Mouse (Mus musculus): ENCODE results near the gene Iqschfp. TPM values are rescaled to one million over a fixed set of nuclear protein-coding genes. Genes with fewer than 3 reads are reported as not detected.

Gene Iqschfp
- polyA plus RNA-seq, 1 experiment from 2014 or later: not detected

- Histone ChIP-seq H3K27ac (ENCODE audit: low read length) (no peak overlapping the region), H3K9ac (replicated peaks; ENCODE audit: low read depth) (no peak overlapping the region), H3K4me2 (replicated peaks; ENCODE audit: low read depth, low read length) (no peak overlapping the region), H3K36me3 (ENCODE audit: insufficient read depth, low read length) (no peaks in the 10 kb centered on the region), H3K4me3 (ENCODE audit: low read depth, low read length) (no peak overlapping the region), H3K9me3 (ENCODE audit: low read length) (no peaks in the 10 kb centered on the region), H3K27me3 (replicated peaks; ENCODE audit: insufficient read depth, low read length) (no peaks in the 10 kb centered on the region), H3K4me1 (ENCODE audit: insufficient read depth, low read depth, low read length) (no peaks in the 10 kb centered on the region)
- peak; percentile 16 for DNase-seq (ENCODE audit: low spot score)
- 8% methylated on average over 1 of the region's 1 CpGs for WGBS
- TF ChIP-seq CTCF (IDR thresholded peaks at IDR 0.05) (no peak), EP300 (IDR thresholded peaks at IDR 0.05) (peak; percentile 39; the same call in 1 of the 2 replicates)
- ATAC-seq: peak; percentile 57
Observed at GRCm38 (mm10) chr3:68305647-68306046, 413.6 kb downstream of the Iqschfp start.

GRCm38 (mm10) chr3:68306726-68307125 lies 414.7 kb downstream of the Iqschfp start:
- TF ChIP-seq CTCF (IDR thresholded peaks at IDR 0.05): no peak
- no peak for TF ChIP-seq EP300 (IDR thresholded peaks at IDR 0.05)
- DNase-seq (ENCODE audit: low spot score) (no peak), ATAC-seq (no peak)
- H3K27me3 ChIP-seq (replicated peaks; ENCODE audit: insufficient read depth, low read length): no peaks in the 10 kb centered on the region
- H3K4me3 ChIP-seq (ENCODE audit: low read depth, low read length): no peak overlapping the region
- H3K27ac ChIP-seq (ENCODE audit: low read length): no peak overlapping the region
- no peak overlapping the region for H3K4me2 ChIP-seq (replicated peaks; ENCODE audit: low read depth, low read length)
- no peaks in the 10 kb centered on the region for H3K9me3 ChIP-seq (ENCODE audit: low read length)
- H3K36me3 ChIP-seq (ENCODE audit: insufficient read depth, low read length): no peaks in the 10 kb centered on the region
- H3K9ac ChIP-seq (replicated peaks; ENCODE audit: low read depth): no peak overlapping the region
- H3K4me1 ChIP-seq (ENCODE audit: insufficient read depth, low read depth, low read length): no peaks in the 10 kb centered on the region
- 43% methylated on average over 4 of the region's 4 CpGs for WGBS

- Histone ChIP-seq H3K9ac (replicated peaks; ENCODE audit: low read depth) (no peak overlapping the region), H3K4me3 (ENCODE audit: low read depth, low read length) (no peak overlapping the region), H3K4me1 (ENCODE audit: insufficient read depth, low read depth, low read length) (no peaks in the 10 kb centered on the region), H3K4me2 (replicated peaks; ENCODE audit: low read depth, low read length) (no peak overlapping the region), H3K9me3 (ENCODE audit: low read length) (no peaks in the 10 kb centered on the region), H3K27me3 (replicated peaks; ENCODE audit: insufficient read depth, low read length) (no peaks in the 10 kb centered on the region), H3K36me3 (ENCODE audit: insufficient read depth, low read length) (no peaks in the 10 kb centered on the region), H3K27ac (ENCODE audit: low read length) (no peak overlapping the region)
- WGBS: 51% methylated on average over 6 of the region's 6 CpGs
- ATAC-seq (peak; percentile 79; the same call in 1 of the 2 replicates), DNase-seq (ENCODE audit: low spot score) (peak; percentile 51)
- peak; percentile 78 for TF ChIP-seq EP300 (IDR thresholded peaks at IDR 0.05)
- TF ChIP-seq CTCF (IDR thresholded peaks at IDR 0.05): no peak
Observed at GRCm38 (mm10) chr3:68325575-68325974, 433.5 kb downstream of the Iqschfp start.

GRCm38 (mm10) chr3:68332515-68332914 lies 440.5 kb downstream of the Iqschfp start:
- Histone ChIP-seq H3K27me3 (replicated peaks; ENCODE audit: insufficient read depth, low read length) (no peaks in the 10 kb centered on the region), H3K9me3 (ENCODE audit: low read length) (no peaks in the 10 kb centered on the region), H3K36me3 (ENCODE audit: insufficient read depth, low read length) (no peaks in the 10 kb centered on the region), H3K4me3 (ENCODE audit: low read depth, low read length) (no peak overlapping the region), H3K4me1 (ENCODE audit: insufficient read depth, low read depth, low read length) (no peaks in the 10 kb centered on the region), H3K4me2 (replicated peaks; ENCODE audit: low read depth, low read length) (no peak overlapping the region), H3K27ac (ENCODE audit: low read length) (no peak overlapping the region), H3K9ac (replicated peaks; ENCODE audit: low read depth) (no peak overlapping the region)
- 32% methylated on average over 2 of the region's 2 CpGs for WGBS
- ATAC-seq: no peak
- TF ChIP-seq CTCF (IDR thresholded peaks at IDR 0.05): no peak
- TF ChIP-seq EP300 (IDR thresholded peaks at IDR 0.05): no peak
- DNase-seq (ENCODE audit: low spot score): no peak

- Histone ChIP-seq H3K27me3 (replicated peaks; ENCODE audit: insufficient read depth, low read length) (no peaks in the 10 kb centered on the region), H3K4me1 (ENCODE audit: insufficient read depth, low read depth, low read length) (no peaks in the 10 kb centered on the region), H3K27ac (ENCODE audit: low read length) (no peak overlapping the region), H3K9me3 (ENCODE audit: low read length) (no peaks in the 10 kb centered on the region), H3K4me2 (replicated peaks; ENCODE audit: low read depth, low read length) (no peak overlapping the region), H3K36me3 (ENCODE audit: insufficient read depth, low read length) (no peaks in the 10 kb centered on the region), H3K9ac (replicated peaks; ENCODE audit: low read depth) (no peak overlapping the region), H3K4me3 (ENCODE audit: low read depth, low read length) (no peak overlapping the region)
- TF ChIP-seq CTCF (IDR thresholded peaks at IDR 0.05) (no peak), EP300 (IDR thresholded peaks at IDR 0.05) (no peak)
- ATAC-seq (no peak), DNase-seq (ENCODE audit: low spot score) (no peak)
- WGBS: 92% methylated on average over 4 of the region's 4 CpGs
Observed at GRCm38 (mm10) chr3:68335501-68335900, 443.5 kb downstream of the Iqschfp start.

- Histone ChIP-seq H3K9me3 (ENCODE audit: low read length) (no peaks in the 10 kb centered on the region), H3K9ac (replicated peaks; ENCODE audit: low read depth) (no peak overlapping the region), H3K4me3 (ENCODE audit: low read depth, low read length) (no peak overlapping the region), H3K27ac (ENCODE audit: low read length) (no peak overlapping the region), H3K4me2 (replicated peaks; ENCODE audit: low read depth, low read length) (no peak overlapping the region), H3K27me3 (replicated peaks; ENCODE audit: insufficient read depth, low read length) (no peaks in the 10 kb centered on the region), H3K36me3 (ENCODE audit: insufficient read depth, low read length) (no peaks in the 10 kb centered on the region), H3K4me1 (ENCODE audit: insufficient read depth, low read depth, low read length) (no peaks in the 10 kb centered on the region)
- ATAC-seq (no peak), DNase-seq (ENCODE audit: low spot score) (no peak)
- TF ChIP-seq CTCF (IDR thresholded peaks at IDR 0.05) (no peak), EP300 (IDR thresholded peaks at IDR 0.05) (no peak)
- WGBS: 83% methylated on average over 6 of the region's 6 CpGs
Observed at GRCm38 (mm10) chr3:68350624-68351023, 458.6 kb downstream of the Iqschfp start.

- no peaks in the 10 kb centered on the region for H3K27me3 ChIP-seq (replicated peaks; ENCODE audit: insufficient read depth, low read length)
- H3K9me3 ChIP-seq (ENCODE audit: low read length): no peaks in the 10 kb centered on the region
- 14% methylated on average over 3 of the region's 3 CpGs for WGBS
- ATAC-seq: no peak
- no peaks in the 10 kb centered on the region for H3K36me3 ChIP-seq (ENCODE audit: insufficient read depth, low read length)
- no peak for TF ChIP-seq CTCF (IDR thresholded peaks at IDR 0.05)
- no peak for TF ChIP-seq EP300 (IDR thresholded peaks at IDR 0.05)
- H3K4me1 ChIP-seq (ENCODE audit: insufficient read depth, low read depth, low read length): no peaks in the 10 kb centered on the region
- H3K9ac ChIP-seq (replicated peaks; ENCODE audit: low read depth): no peak overlapping the region
- no peak for DNase-seq (ENCODE audit: low spot score)
- no peak overlapping the region for H3K4me3 ChIP-seq (ENCODE audit: low read depth, low read length)
- H3K4me2 ChIP-seq (replicated peaks; ENCODE audit: low read depth, low read length): no peak overlapping the region
- H3K27ac ChIP-seq (ENCODE audit: low read length): no peak overlapping the region
Observed at GRCm38 (mm10) chr3:68351461-68351860, 459.4 kb downstream of the Iqschfp start.

Measured in lung, postnatal 0 days (tissue).